Mouse (Mus musculus) midbrain, embryonic 11.5 days (tissue): ENCODE measurements around the gene Naa20. TPM values are rescaled to one million over a fixed set of nuclear protein-coding genes. Genes with fewer than 3 reads are reported as not detected.

Experiments
- ATAC-seq: fragments of 200-750 bp; cut with Nextera tagmentation; 2 replicates; pipeline ENCODE4 v1.8.0; 2017; ENCODE audit warnings: moderate TSS enrichment, moderate library complexity; ENCODE audit not compliant: low FRiP score
- DNase-seq: peaks from one replicate; pipeline ENCODE4 v3.0.0; 2015; ENCODE audit warnings: low spot score; ENCODE audit errors: missing footprints
- H3K27ac ChIP-seq: fragments of 300-500 bp; sonication (generic); 2 replicates; pipeline ENCODE4 v1.5.1; 2014; ENCODE audit warnings: low read depth, low read length
- H3K27me3 ChIP-seq: fragments of 300-500 bp; sonication (generic); 2 replicates; pipeline ENCODE4 v1.6.1; 2014; ENCODE audit warnings: mild to moderate bottlenecking, low read length, moderate library complexity, mixed read lengths; ENCODE audit not compliant: control insufficient read depth, insufficient read depth
- H3K36me3 ChIP-seq: fragments of 300-500 bp; sonication (generic); 2 replicates; pipeline ENCODE4 v1.6.1; 2014; ENCODE audit warnings: mild to moderate bottlenecking, low read length, moderate library complexity, mixed read lengths; ENCODE audit not compliant: control insufficient read depth, insufficient read depth
- H3K4me1 ChIP-seq: fragments of 300-500 bp; sonication (generic); 2 replicates; pipeline ENCODE4 v1.6.1; 2014; ENCODE audit warnings: low read length; ENCODE audit not compliant: control insufficient read depth, insufficient read depth
- H3K4me2 ChIP-seq: fragments of 300-500 bp; sonication (generic); 2 replicates; pipeline ENCODE4 v1.6.1; 2014; ENCODE audit warnings: mild to moderate bottlenecking, moderate library complexity
- H3K4me3 ChIP-seq: fragments of 300-500 bp; sonication (generic); 2 replicates; pipeline ENCODE4 v1.5.1; 2014; ENCODE audit warnings: low read depth, low read length
- H3K9ac ChIP-seq: fragments of 300-500 bp; sonication (generic); 2 replicates; pipeline ENCODE4 v1.6.1; 2014; ENCODE audit warnings: low read length
- H3K9me3 ChIP-seq: fragments of 300-500 bp; sonication (generic); 2 replicates; pipeline ENCODE4 v1.6.1; 2016; ENCODE audit warnings: low read length; ENCODE audit not compliant: control insufficient read depth
- WGBS: fragments of 180-500 bp; shearing (Covaris S2); extraction: QIAGEN DNeasy Blood & Tissue Kit; methylation state at CpG from one replicate; pipeline ENCODE4 v1.1.7; 2014; 5-methylcytosine and 5-hydroxymethylcytosine counted together
- polyA plus RNA-seq: library from polyadenylated mRNA; unstranded; fragments of >200 nt; fragmentation: Nextera tagmentation; extraction: Ambion mirVana; gene quantifications from 2 replicates; pipeline ENCODE4 v1.2.1, GENCODE M21; 2014

Naa20 gene
- polyA plus RNA-seq, 1 experiment from 2014 or later: 147 TPM

DNA sequence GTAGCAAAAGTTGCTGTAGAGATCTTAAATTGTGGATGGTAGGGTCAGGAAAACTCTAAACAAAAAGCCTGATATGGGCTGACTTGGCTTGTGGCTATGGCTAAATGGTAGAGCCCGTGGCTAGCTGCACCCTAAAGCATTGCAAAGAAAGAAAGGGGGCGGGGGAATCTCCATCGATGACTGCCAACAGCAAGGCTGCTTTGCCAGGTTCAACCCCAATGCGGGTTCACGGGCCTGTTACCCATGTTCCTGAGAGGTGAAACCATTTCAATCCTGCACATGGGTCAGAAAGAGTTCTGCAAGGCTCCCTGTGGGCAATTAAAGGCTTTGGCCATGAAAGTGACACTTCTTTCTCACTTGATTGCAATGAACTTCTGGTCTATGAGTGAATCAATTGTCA, 20.0 kb upstream of the Naa20 start:
- H3K27me3 ChIP-seq: no peaks in the 10 kb centered on the region
- no peak overlapping the region for H3K4me3 ChIP-seq
- no peak overlapping the region for H3K9ac ChIP-seq
- no peak overlapping the region for H3K4me2 ChIP-seq
- 85% methylated on average over 5 of the region's 5 CpGs for WGBS
- H3K36me3 ChIP-seq: 0 out of 2 replicates have a peak, but pooled peaks cover 2% of the 10 kb centered on the region
- no peaks in the 10 kb centered on the region for H3K4me1 ChIP-seq
- H3K9me3 ChIP-seq: no peaks in the 10 kb centered on the region
- no peak for ATAC-seq
- DNase-seq: no peak
- H3K27ac ChIP-seq: no peak overlapping the region

GRCm38 (mm10) chr2:145882398-145882797, 19.5 kb upstream of the Naa20 start:
- Histone ChIP-seq H3K27me3 (no peaks in the 10 kb centered on the region), H3K9ac (no peak overlapping the region), H3K4me3 (no peak overlapping the region), H3K27ac (no peak overlapping the region), H3K4me1 (no peaks in the 10 kb centered on the region), H3K9me3 (no peaks in the 10 kb centered on the region), H3K4me2 (no peak overlapping the region), H3K36me3 (0 out of 2 replicates have a peak, but pooled peaks cover 2% of the 10 kb centered on the region)
- DNase-seq: no peak
- WGBS: 23% methylated on average over 2 of the region's 2 CpGs
- no peak for ATAC-seq

DNA sequence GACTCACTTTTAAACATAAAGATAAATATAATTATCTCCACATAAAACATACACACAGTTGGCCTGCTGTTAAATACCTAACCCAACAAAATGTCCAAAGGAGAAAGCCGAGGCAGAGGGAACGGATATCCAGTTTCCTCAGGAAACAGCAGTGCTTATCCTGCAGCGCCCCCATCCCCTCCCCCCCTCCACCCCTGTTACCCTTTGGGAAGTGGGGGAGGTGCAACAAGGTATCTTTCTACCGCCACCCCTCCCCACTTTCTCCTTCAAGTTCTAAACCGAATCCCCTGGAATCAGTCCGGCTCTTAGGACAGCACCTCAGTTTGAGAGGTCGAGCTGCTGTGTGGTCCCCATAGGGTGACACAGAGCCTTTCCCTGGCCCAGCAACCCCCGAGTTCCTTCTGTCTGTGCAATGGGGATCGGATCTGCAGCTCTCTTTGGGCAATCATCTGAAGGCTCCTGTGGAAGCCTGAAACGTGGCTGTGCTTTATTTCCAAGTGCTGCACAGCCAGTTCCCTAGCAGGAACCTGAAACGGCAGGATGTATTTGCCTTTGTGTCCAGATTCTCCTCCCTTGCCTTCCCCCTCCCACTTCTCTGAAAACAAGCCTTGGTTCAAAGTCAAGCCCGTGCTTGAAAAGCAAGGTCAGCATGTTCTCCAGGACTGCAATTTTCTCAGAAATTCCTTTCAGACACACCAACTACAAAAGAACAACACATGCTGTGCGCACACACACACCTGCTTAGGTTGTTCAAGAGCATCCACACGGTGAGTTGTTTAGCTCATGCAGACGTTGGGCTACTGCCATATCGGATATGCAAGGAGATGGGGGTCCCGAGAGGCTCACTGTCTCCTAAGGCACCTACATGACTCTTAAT, 17.6 kb upstream of the Naa20 start:
- ATAC-seq (no peak), DNase-seq (no peak)
- Histone ChIP-seq H3K4me1 (no peaks in the 10 kb centered on the region), H3K9me3 (no peaks in the 10 kb centered on the region), H3K27ac (no peak overlapping the region), H3K4me2 (no peak overlapping the region), H3K9ac (no peak overlapping the region), H3K36me3 (no peaks in the 10 kb centered on the region), H3K4me3 (no peak overlapping the region), H3K27me3 (no peaks in the 10 kb centered on the region)
- 42% methylated on average over 17 of the region's 17 CpGs for WGBS

GRCm38 (mm10) chr2:145884913-145885785, 16.8 kb upstream of the Naa20 start:
- DNase-seq (no peak), ATAC-seq (no peak)
- H3K27me3 ChIP-seq: no peaks in the 10 kb centered on the region
- H3K4me2 ChIP-seq: no peak overlapping the region
- WGBS: 70% methylated on average over 14 of the region's 14 CpGs
- H3K9ac ChIP-seq: no peak overlapping the region
- no peak overlapping the region for H3K27ac ChIP-seq
- H3K4me3 ChIP-seq: no peak overlapping the region
- no peaks in the 10 kb centered on the region for H3K36me3 ChIP-seq
- no peaks in the 10 kb centered on the region for H3K9me3 ChIP-seq
- H3K4me1 ChIP-seq: no peaks in the 10 kb centered on the region

GRCm38 (mm10) chr2:145887937-145888765, 13.7 kb upstream of the Naa20 start:
- Histone ChIP-seq H3K9ac (no peak overlapping the region), H3K27me3 (no peaks in the 10 kb centered on the region), H3K4me2 (no peak overlapping the region), H3K4me3 (no peak overlapping the region), H3K9me3 (no peaks in the 10 kb centered on the region), H3K36me3 (no peaks in the 10 kb centered on the region), H3K27ac (no peak overlapping the region), H3K4me1 (no peaks in the 10 kb centered on the region)
- ATAC-seq: no peak
- peak; percentile 86 for DNase-seq
- WGBS: 67% methylated on average over 14 of the region's 14 CpGs

DNA sequence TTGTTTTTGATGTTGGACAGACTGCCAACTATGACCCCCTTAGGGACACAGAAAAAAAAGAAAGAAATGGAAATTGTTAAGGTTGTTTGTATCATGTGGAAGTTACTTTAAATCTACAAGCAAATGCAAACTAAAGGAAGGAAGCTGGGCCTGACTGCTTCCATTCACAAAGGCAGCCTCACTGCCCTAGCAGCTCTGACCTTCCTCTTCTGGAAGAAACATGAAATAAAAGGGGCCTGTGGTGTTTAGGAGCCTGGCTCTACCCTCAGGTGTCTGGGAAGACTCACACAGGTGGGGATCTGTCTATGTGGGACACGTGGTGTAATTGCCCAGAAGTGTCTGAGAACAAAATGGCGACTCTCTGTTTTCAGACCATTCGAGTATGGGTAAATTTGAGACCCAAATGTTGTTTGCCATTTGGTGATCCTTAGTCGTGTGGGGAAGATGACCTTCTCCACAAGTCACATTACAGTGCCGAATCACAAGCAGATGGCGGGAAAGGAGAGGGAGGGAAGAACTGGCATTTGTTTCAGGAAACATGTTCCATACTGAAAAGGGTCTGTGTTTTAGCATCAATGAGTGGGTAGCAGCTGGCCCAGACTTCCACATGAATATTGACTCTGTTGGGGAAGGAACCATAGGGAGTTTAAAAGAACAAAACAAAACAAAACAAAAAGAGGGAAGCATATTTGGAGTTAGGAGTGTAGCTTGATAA, 13.0 kb upstream of the Naa20 start:
- Histone ChIP-seq H3K36me3 (no peaks in the 10 kb centered on the region), H3K27me3 (no peaks in the 10 kb centered on the region), H3K9me3 (no peaks in the 10 kb centered on the region), H3K4me2 (no peak overlapping the region), H3K27ac (no peak overlapping the region), H3K4me3 (no peak overlapping the region), H3K9ac (no peak overlapping the region), H3K4me1 (no peaks in the 10 kb centered on the region)
- ATAC-seq: no peak
- DNase-seq: peak; percentile 79
- 72% methylated on average over 6 of the region's 6 CpGs for WGBS

GRCm38 (mm10) chr2:145890571-145890970, 11.3 kb upstream of the Naa20 start:
- Histone ChIP-seq H3K4me3 (no peak overlapping the region), H3K27ac (no peak overlapping the region), H3K27me3 (no peaks in the 10 kb centered on the region), H3K9ac (no peak overlapping the region), H3K4me1 (no peaks in the 10 kb centered on the region), H3K36me3 (no peaks in the 10 kb centered on the region), H3K4me2 (no peak overlapping the region), H3K9me3 (no peaks in the 10 kb centered on the region)
- WGBS: 84% methylated on average over 2 of the region's 2 CpGs
- DNase-seq: no peak
- no peak for ATAC-seq

DNA sequence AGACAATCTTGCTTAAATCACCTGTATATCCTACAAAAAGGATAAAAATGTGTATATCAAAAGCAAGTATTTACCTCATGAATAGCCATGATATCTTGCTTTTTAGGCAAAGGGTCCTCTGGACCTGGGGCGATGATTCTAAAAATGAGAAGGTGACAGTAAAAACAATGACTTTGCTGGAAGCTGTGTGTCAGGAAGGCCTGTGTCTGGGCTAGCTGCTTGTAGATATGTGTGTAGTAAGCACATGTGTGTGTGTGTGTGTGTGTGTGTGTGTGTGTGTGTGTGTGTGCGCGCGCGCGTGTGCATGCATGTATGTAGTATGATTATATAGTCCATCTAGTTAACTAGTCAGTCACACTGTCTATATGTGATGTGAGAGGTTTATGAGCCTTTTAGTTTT, 8.1 kb upstream of the Naa20 start:
- 98% methylated on average over 6 of the region's 6 CpGs for WGBS

More for the DNA sequence above, 8.1 kb upstream of the Naa20 start:
- no peaks in the 10 kb centered on the region for H3K4me1 ChIP-seq
- no peaks in the 10 kb centered on the region for H3K9me3 ChIP-seq
- no peak overlapping the region for H3K4me2 ChIP-seq
- no peak overlapping the region for H3K27ac ChIP-seq
- H3K4me3 ChIP-seq: no peak overlapping the region
- no peak overlapping the region for H3K9ac ChIP-seq
- H3K36me3 ChIP-seq: no peaks in the 10 kb centered on the region
- DNase-seq: peak; percentile 53
- ATAC-seq: no peak
- no peaks in the 10 kb centered on the region for H3K27me3 ChIP-seq
